Mouse (Mus musculus) granulocyte monocyte progenitor cell, adult 5-6 weeks (primary cell): ENCODE data around the gene Kctd12. TPM values are rescaled to one million over a fixed set of nuclear protein-coding genes. Genes with fewer than 3 reads are reported as not detected.

Experiments used
- ATAC-seq: replicated peaks from 2 replicates; pipeline ENCODE4 v1.8.0; 2016; ENCODE audit warnings: mild to moderate bottlenecking, moderate TSS enrichment, inconsistent platforms; ENCODE audit not compliant: poor library complexity, severe bottlenecking
- total RNA-seq, 2 experiments: library from RNA; stranded (forward) in 1 of 2; stranded (reverse) in 1 of 2; fragments of 200-712, 200-1000 nt in 1 of 2; fragments of >200 nt in 1 of 2; fragmentation: Nextera tagmentation in 1 of 2; gene quantifications; 2 replicates each; pipeline ENCODE4 v1.2.3; 2014 to 2017

Kctd12 gene
- total RNA-seq, 2 experiments from 2014 or later: 49.0 to 63.8 TPM

DNA sequence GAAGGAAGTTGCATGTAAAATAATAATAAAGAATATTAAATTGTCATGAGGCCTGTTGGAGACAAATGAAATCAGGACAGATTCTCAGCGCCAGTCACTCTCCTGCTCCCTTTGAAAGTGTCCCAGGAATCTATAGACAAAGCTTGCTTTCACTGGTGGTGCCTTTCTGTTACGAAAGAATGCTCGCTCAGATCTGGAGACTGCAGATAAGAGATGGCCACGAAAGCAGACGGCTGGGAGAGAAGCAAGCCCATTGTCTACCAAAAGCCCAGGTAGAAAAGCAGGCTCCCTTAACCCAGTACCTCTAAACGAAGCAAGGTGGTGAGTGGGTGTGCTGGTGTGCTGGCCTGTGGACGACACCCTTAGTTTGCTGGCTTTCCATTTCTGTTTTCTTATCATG is 16.2 kb downstream of the Kctd12 start:
- ATAC-seq: no peak

DNA sequence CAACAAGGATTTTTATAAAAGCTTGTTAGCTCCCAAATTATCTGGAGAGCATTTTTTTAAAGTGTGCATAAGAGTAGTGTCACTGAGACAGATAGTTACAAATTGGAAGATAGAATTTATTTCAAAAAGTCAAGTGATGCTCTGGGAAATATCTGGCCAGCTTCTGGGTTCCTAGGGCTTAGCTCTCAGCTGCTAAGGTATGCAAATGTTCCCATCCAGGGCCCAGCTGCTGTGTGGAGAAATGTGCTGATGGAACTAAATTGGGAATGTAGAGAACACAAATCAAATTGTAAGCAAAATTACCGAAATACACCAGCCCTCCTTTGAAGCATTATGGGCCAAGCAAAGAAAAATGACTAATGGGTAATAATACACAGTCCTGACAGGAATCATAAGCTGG is 16.6 kb downstream of the Kctd12 start:
- ATAC-seq: no peak

DNA sequence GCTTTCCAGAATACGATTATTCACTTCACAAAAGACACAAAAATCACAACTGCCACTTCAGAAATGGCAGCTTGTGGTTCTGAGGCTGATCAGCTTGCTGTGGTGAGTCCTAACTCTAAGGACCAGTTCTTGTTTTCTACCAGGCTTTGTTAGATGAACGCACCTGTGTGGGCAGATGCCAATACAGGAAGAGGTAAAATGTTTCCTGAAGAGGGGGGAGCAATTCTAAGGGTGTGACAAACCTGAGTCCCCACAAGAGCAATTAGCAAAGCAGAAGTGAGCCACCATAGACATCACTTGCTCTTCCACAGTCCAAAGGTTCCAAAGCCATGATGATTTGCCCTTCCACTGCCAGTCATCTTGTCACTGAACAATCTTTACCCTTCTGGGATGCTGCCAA is 20.4 kb downstream of the Kctd12 start:
- peak; percentile 25; the same call in 1 of the 2 replicates for ATAC-seq

DNA sequence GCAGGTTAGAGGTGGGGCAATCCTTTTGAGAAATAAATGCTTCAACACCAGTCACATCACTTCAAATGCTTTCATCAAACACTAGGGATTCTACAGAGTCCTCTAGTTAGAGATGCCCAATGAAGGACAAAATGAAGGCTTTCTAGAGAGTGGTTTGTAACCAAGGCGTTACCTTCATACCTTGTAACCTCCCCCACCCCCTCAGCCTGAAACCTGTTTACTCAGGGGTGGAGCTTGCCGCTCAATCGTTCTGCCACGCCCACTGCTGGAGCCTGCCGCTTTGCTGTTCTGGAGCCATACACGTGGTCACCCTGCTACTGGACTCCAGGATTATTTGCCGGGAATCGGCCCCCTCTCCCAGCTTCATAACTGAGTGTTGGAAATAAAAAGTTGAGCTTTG is 28.9 kb downstream of the Kctd12 start:
- no peak for ATAC-seq

DNA sequence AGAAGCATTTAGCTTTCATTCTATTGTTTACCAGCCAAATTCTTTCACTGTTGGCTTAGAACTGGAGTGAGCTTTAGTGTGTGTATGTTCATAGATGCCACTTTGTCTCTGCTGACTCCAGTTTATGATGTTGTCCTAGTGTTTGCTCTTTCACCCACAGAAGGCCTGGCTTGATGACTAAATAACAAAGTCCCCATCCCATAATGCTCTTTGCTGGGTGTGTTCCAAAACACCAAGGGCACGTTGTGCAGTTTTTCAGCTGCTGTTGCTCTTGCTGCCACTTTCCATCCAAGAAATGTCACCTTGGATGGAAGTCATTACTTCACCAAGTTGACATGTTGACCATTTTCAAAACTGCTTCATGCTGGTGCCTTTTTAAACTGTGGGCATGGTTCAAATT is 30.5 kb downstream of the Kctd12 start:
- ATAC-seq: no peak

DNA sequence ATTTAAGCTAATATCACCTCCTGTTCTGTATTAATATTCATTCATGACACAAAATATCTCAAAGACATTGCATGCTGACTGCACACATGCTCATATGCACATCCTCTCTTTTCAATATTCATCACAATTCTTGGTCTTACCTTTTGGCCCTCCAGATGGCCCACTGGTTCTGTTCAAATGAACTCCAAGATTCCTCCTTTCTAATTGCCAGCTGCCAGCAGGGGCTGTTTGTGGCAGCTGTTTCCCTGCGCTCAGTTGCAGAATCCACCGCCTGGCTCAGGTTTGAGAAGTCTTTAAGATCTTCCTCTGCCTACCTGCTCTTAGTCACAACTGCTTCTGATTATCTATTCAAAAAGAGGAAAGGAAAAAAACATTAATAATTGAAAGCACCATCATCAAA is 34.6 kb downstream of the Kctd12 start:
- ATAC-seq: no peak

DNA sequence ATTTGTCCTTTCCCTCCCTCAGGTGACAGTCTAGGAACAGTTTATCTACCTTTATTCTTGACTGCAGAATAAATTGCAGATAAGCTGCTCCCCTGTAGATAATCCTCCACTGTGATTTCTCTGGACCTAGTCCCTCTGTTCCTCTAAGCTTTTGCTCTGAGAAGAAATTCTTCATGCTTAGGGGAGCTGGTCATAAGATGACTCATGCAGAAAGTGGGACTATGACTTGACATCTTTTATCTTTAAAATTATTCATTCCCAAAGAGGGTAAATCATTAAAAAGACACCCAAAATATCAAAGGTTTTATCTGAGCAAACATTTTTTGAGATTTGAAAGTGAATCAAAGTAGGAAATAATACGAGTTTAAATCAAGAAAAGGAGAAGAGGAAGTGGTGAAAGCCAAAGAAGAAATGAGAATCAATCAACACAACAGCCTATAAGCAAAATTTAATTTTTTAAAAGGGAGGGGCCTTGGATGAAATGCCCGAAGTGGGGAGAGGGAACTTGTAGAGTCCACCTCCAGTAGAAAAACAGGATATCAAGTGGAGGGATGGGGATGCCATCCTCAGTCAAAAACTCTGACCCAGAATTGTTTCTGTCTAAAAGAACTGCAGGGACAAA is 40.1 kb downstream of the Kctd12 start:
- ATAC-seq: peak; percentile 56

DNA sequence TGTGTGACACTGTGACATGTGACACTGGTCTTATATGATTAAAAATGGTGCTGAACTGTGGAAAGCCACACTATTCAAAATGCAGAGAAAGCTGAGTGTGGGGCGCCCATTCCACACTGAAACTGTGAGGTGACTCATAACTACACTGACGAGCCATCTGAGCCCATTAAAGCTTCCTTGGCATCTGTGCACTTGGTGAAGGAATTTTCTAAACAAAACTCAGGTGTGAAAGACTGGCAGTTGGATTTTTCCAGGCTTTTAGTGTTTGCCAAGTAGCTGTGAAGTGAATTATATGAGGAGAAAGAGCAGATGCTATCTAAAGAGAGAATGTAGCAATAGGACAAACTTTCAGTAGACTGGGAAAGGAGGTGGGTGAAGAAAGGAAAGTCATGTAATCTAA is 47.6 kb downstream of the Kctd12 start:
- ATAC-seq: no peak

DNA sequence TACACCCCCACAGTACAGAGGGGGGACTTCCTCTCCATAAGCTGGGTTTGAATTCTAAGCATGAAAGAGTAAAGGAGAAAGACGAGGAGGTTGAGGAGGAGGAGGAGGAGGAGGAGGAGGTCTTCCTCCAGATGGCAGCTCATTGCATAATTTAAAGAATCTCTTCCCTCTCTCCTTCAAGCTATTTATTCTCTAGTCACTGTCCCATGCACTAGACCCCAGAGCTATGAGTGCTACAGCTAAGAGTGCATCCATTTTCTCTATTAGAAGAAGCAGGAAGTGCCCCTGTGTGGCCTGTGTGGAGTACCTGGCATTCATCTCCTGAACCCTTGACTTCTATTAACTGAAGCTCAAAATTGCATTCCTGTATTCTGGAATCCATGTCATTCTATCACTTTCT is 51.5 kb downstream of the Kctd12 start:
- peak; percentile 71 for ATAC-seq

DNA sequence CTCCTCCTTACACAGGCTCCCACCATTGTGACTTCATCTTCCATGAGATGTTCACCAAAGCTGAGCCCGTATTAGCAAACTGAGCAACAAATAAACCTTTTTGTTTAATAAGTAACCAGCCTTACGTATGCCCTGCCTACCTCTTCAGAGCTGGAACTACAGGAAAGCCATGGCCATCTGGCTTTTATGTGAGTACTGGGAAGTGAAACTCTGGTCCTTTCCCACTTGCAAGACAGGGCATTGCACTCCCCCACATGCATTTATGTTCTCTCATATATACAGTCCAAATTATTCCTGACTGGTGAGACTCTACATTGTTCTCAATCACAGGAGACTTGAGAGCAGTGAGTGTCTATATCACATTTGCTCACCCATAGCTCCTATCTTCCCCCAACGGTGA is 52.9 kb downstream of the Kctd12 start:
- ATAC-seq: peak; percentile 79

DNA sequence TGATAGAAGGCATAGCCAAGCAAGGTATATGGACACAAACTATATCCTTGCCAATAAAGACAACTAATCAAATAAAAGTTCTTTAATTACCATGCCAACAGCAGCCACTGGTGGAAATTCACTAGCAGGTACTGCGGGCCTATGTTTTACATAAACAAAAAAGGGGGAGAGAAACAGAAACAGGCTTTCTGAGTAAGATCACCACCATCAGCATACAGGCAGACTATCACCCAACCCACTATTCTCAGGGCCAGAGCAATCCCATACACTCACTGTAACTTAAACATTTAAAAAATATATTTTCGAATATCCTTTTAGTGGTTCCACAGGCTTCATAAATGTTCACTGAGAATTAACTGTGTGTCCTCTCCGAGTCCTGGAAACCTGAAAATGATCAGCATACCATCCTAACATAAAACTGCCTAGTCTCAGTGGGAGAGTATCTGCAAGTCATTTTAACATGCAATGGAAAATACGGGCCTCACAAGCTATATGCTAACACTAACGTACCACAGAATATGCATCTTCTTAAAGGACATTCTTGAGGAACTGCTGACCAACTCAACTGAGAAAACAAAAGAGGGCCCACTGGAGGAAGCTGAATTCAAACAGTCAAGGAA is 54.5 kb downstream of the Kctd12 start:
- no peak for ATAC-seq

Other genes with a start within 250 kb of the Kctd12 start
- not detected in 2 replicates for gene Acod1, start 64.3 kb upstream of the Kctd12 start, total RNA-seq (2014; fragmentation: Nextera tagmentation)
- 0.67 TPM in 1 of 2 replicates, not detected in the other for gene Acod1, start 64.3 kb upstream of the Kctd12 start, total RNA-seq (2017)
- 34.0 and 37.8 TPM in 2 replicates for gene Cln5, start 87.6 kb upstream of the Kctd12 start, total RNA-seq (2014; fragmentation: Nextera tagmentation)
- gene Cln5, start 87.6 kb upstream of the Kctd12 start, total RNA-seq (2017): 40.2 and 40.5 TPM in 2 replicates
- 30.3 and 40.0 TPM in 2 replicates for gene Fbxl3, start 116.9 kb upstream of the Kctd12 start, total RNA-seq (2014; fragmentation: Nextera tagmentation)
- 48.0 and 55.6 TPM in 2 replicates for gene Fbxl3, start 116.9 kb upstream of the Kctd12 start, total RNA-seq (2017)